In the genomic region with DNA sequence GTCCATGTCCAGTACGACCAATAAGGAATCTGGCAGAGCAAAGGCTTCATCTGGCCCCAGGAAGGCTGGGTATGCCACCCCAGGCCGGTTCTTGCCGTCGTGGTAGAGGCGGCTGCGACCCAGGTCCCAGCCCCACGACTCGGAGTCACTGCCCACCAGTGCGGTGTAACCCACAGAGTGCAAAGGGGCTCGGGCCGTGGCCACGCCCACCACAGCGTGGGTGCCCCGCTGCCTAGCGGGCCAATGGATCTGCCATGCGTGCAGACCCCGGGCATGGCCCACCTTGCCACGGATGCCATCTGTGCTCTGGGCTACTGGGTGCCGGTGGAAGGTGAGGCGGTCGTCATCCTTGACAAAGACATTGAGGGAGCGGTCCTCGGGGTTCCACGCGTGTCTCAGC, we compare ENCODE assay signal across 22 mouse cellular contexts. TPM values are rescaled to one million over a fixed set of nuclear protein-coding genes. Genes with fewer than 3 reads are reported as not detected.
DNase-seq lines count a peak whose midpoint lies in the region; ATAC-seq and TF ChIP-seq lines count a peak whose summit lies in the region.
"Had no signal": no experiment of that assay in that cellular context is flagged by ENCODE, and none has a peak within 500 bp of the region (broad histone marks: within the 10 kb centered on the region; RNA-seq: fewer than 3 reads in every experiment).

No protein-coding gene starts in this region.

- 96% methylated on average over 25 of the region's 25 CpGs for WGBS in embryonic facial prominence, embryonic 11.5 days
- WGBS in embryonic facial prominence, embryonic 10.5 days: 97% methylated on average over 25 of the region's 25 CpGs
- WGBS in kidney, embryonic 14.5 days: 94% methylated on average over 25 of the region's 25 CpGs

- H3K4me1 ChIP-seq in embryonic facial prominence, embryonic 11.5 days (ENCODE audit: control insufficient read depth, insufficient read depth, low read length): no peaks in the 10 kb centered on the region; the same call in 1 of the 2 replicates
- peaks cover 48% of the 10 kb centered on the region for H3K4me1 ChIP-seq in embryonic facial prominence, embryonic 10.5 days
- peaks cover 12% of the 10 kb centered on the region for H3K4me1 ChIP-seq in kidney, embryonic 14.5 days (ENCODE audit: control insufficient read depth, insufficient read depth, low read length)
- peaks cover 10% of the 10 kb centered on the region for H3K4me1 ChIP-seq in testis, adult 2 months (ENCODE audit: control insufficient read depth, insufficient read depth, low read length)
- H3K4me1 ChIP-seq: embryonic facial prominence, embryonic 15.5 days had no signal

- no peak overlapping the region for H3K27ac ChIP-seq in embryonic facial prominence, embryonic 11.5 days (replicated peaks; ENCODE audit: low read depth, low read length)
- H3K27ac ChIP-seq in embryonic facial prominence, embryonic 10.5 days (replicated peaks): no peak overlapping the region
- no peak overlapping the region for H3K27ac ChIP-seq in kidney, embryonic 14.5 days (ENCODE audit: low read depth, low read length)
- H3K27ac ChIP-seq in testis, adult 2 months (ENCODE audit: control insufficient read depth, insufficient read depth, low read depth, low read length): no peak overlapping the region
- H3K27ac ChIP-seq: embryonic facial prominence, embryonic 15.5 days; forebrain, embryonic 10.5 days; gastrocnemius, adult 2 months; heart, embryonic 15.5 days had no signal

- no peak overlapping the region for H3K4me3 ChIP-seq in embryonic facial prominence, embryonic 11.5 days (ENCODE audit: low read depth, low read length)
- no peak overlapping the region for H3K4me3 ChIP-seq in embryonic facial prominence, embryonic 10.5 days
- no peak overlapping the region for H3K4me3 ChIP-seq in kidney, embryonic 14.5 days (ENCODE audit: low read length)
- peak overlapping the region; percentile 33 for H3K4me3 ChIP-seq in testis, adult 2 months (ENCODE audit: control insufficient read depth, low read depth, low read length)
- H3K4me3 ChIP-seq: embryonic facial prominence, embryonic 15.5 days; erythroblast, embryonic 14.5 days; forebrain, embryonic 10.5 days; gastrocnemius, adult 2 months; heart, embryonic 15.5 days had no signal

- ATAC-seq in embryonic facial prominence, embryonic 11.5 days (replicated peaks; ENCODE audit: insufficient number of reproducible peaks, low FRiP score, low TSS enrichment, low read depth): 0 out of 2 replicates have a peak, but pooled peaks have one; percentile 13
- ATAC-seq in kidney, embryonic 14.5 days (ENCODE audit: low FRiP score, low TSS enrichment): no peak
- ATAC-seq: CD4-positive, CD25-positive, alpha-beta regulatory T cell, adult 4 months; forebrain, embryonic 14.5 days; hindbrain, embryonic 16.5 days had no signal

- no peaks in the 10 kb centered on the region for H3K9me3 ChIP-seq in embryonic facial prominence, embryonic 11.5 days (replicated peaks; ENCODE audit: control insufficient read depth, low read length)
- no peaks in the 10 kb centered on the region for H3K9me3 ChIP-seq in embryonic facial prominence, embryonic 10.5 days
- no peaks in the 10 kb centered on the region for H3K9me3 ChIP-seq in kidney, embryonic 14.5 days (ENCODE audit: control insufficient read depth, low read length)
- H3K9me3 ChIP-seq: embryonic facial prominence, embryonic 15.5 days; heart, embryonic 15.5 days had no signal

- no peak for TF ChIP-seq POLR2A in testis, adult 2 months (IDR thresholded peaks at IDR 0.05; ENCODE audit: control insufficient read depth, low read depth, low read length)

- DNase-seq in embryonic facial prominence, embryonic 11.5 days (ENCODE audit: low spot score): no peak
- no peak for DNase-seq in embryonic facial prominence, embryonic 10.5 days (ENCODE audit: low spot score)
- DNase-seq in kidney, postnatal 10 days: peak; percentile 9
- DNase-seq in testis, postnatal 14 days (ENCODE audit: low spot score): no peak
- DNase-seq in adipocyte (ENCODE audit: low spot score): no peak
- DNase-seq: adrenal gland, postnatal 10 days; B cell, adult 2 months; cerebellum, adult 11 months; cerebellum, adult 8-10 months; cerebellum, postnatal 14 days; gastrocnemius, adult 2 months; gastrocnemius, postnatal 25 days; heart, postnatal 14 days had no signal

- no peaks in the 10 kb centered on the region for H3K36me3 ChIP-seq in embryonic facial prominence, embryonic 11.5 days (replicated peaks; ENCODE audit: control insufficient read depth, insufficient read depth, low read depth, low read length)
- H3K36me3 ChIP-seq in embryonic facial prominence, embryonic 10.5 days (replicated peaks): peaks cover 69% of the 10 kb centered on the region
- peaks cover 12% of the 10 kb centered on the region for H3K36me3 ChIP-seq in kidney, embryonic 14.5 days (ENCODE audit: control insufficient read depth, insufficient read depth, low read length)
- no peaks in the 10 kb centered on the region for H3K36me3 ChIP-seq in testis, adult 2 months (ENCODE audit: control insufficient read depth, insufficient read depth, low read length)
- H3K36me3 ChIP-seq: embryonic facial prominence, embryonic 15.5 days had no signal

- no peak overlapping the region for H3K9ac ChIP-seq in embryonic facial prominence, embryonic 11.5 days (replicated peaks; ENCODE audit: low read length)
- no peak overlapping the region for H3K9ac ChIP-seq in kidney, embryonic 14.5 days (ENCODE audit: low read depth, low read length)
- H3K9ac ChIP-seq: embryonic facial prominence, embryonic 15.5 days; heart, embryonic 15.5 days had no signal

- H3K27me3 ChIP-seq in embryonic facial prominence, embryonic 11.5 days (ENCODE audit: control insufficient read depth, insufficient read depth, low read length): no peaks in the 10 kb centered on the region
- peaks cover 4% of the 10 kb centered on the region; the same call in 1 of the 2 replicates for H3K27me3 ChIP-seq in embryonic facial prominence, embryonic 10.5 days (replicated peaks; ENCODE audit: low read depth, poor library complexity, severe bottlenecking)
- H3K27me3 ChIP-seq in kidney, embryonic 14.5 days (ENCODE audit: control insufficient read depth, insufficient read depth, low read length): no peaks in the 10 kb centered on the region
- H3K27me3 ChIP-seq in testis, adult 2 months (ENCODE audit: control insufficient read depth, insufficient read depth, low read length): no peaks in the 10 kb centered on the region
- H3K27me3 ChIP-seq: embryonic facial prominence, embryonic 15.5 days; heart, embryonic 15.5 days had no signal

- TF ChIP-seq CTCF in testis, adult 2 months (IDR thresholded peaks at IDR 0.05; ENCODE audit: control insufficient read depth, insufficient read depth, insufficient replicate concordance, low read depth, low read length): no peak

- no peak overlapping the region for H3K4me2 ChIP-seq in embryonic facial prominence, embryonic 11.5 days (ENCODE audit: low read depth, low read length)
- H3K4me2 ChIP-seq in kidney, embryonic 14.5 days (replicated peaks; ENCODE audit: low read depth, low read length): no peak overlapping the region
- H3K4me2 ChIP-seq: embryonic facial prominence, embryonic 15.5 days; heart, embryonic 15.5 days had no signal

RNA-seq across cellular contexts. Expression of a gene that starts 22.9 kb away (rescaled TPM):
- polyA plus RNA-seq in embryonic facial prominence, embryonic 11.5 days (2014; fragmentation: Nextera tagmentation; extraction: Ambion mirVana): 39.7 TPM in 2 replicates
- polyA plus RNA-seq in embryonic facial prominence, embryonic 10.5 days (2016; fragmentation: Nextera tagmentation; extraction: Ambion mirVana): 102 and 123 TPM in 2 replicates
- 42.0 and 55.6 TPM in 2 replicates for polyA plus RNA-seq in kidney, embryonic 14.5 days (2014; fragmentation: Nextera tagmentation; extraction: Ambion mirVana)
- 0.72 and 0.91 TPM in 2 replicates for polyA plus RNA-seq in testis, adult 2 months (2012; rRNA removed)
- polyA plus RNA-seq: CD4-positive, CD25-positive, alpha-beta regulatory T cell, adult 4 months had no signal

Comparison
In these comparisons a context has a peak if more than half of its experiments do, and no peak if none do; other contexts are left out.
1. RNA of a gene that starts 22.9 kb away (polyA plus RNA-seq): 102 to 123 TPM in embryonic facial prominence, embryonic 10.5 days, 42.0 to 55.6 TPM in kidney, embryonic 14.5 days and 39.7 TPM in embryonic facial prominence, embryonic 11.5 days; 0.72 to 0.91 TPM in testis, adult 2 months; every median in the first group is over 10 times any median in the second.